Mouse (Mus musculus) heart, adult 2 months (tissue): ENCODE measurements around the gene Nipbl.

Experiments
- CTCF ChIP-seq: fragments of 200-600 bp; IDR thresholded peaks from 2 replicates; pipeline ENCODE4 v1.8.1; 2022; ENCODE audit warnings: antibody characterized with exemption, mild to moderate bottlenecking, moderate library complexity
- POLR2A ChIP-seq: fragments of 200-500 bp; IDR thresholded peaks from 2 replicates; pipeline ENCODE4 v1.6.1; 2011; ENCODE audit warnings: mild to moderate bottlenecking, low read depth, low read length, control low read depth; ENCODE audit not compliant: insufficient read depth

- no peak for TF ChIP-seq POLR2A
- TF ChIP-seq CTCF: no peak
Observed at GRCm38 (mm10) chr15:8302944-8303343, 141.3 kb downstream of the Nipbl start.
